Mouse (Mus musculus) testis, adult 2 months (tissue): ENCODE results near the gene Pgam5. TPM values are rescaled to one million over a fixed set of nuclear protein-coding genes. Genes with fewer than 3 reads are reported as not detected.
A peak's percentile ranks its signal among the peaks of the same experiment; 100 is the strongest.

Source experiments
- H3K27ac ChIP-seq: fragments of 200-500 bp; 2 replicates; pipeline ENCODE4 v1.5.1; 2012; ENCODE audit warnings: low read depth, low read length; ENCODE audit not compliant: control insufficient read depth, insufficient read depth
- H3K27me3 ChIP-seq: fragments of 200-500 bp; 2 replicates; pipeline ENCODE4 v1.6.1; 2012; ENCODE audit warnings: mild to moderate bottlenecking, low read length, moderate library complexity; ENCODE audit not compliant: control insufficient read depth, insufficient read depth
- H3K36me3 ChIP-seq: fragments of 200-500 bp; 2 replicates; pipeline ENCODE4 v1.6.1; 2012; ENCODE audit warnings: mild to moderate bottlenecking, low read length; ENCODE audit not compliant: control insufficient read depth, insufficient read depth
- H3K4me1 ChIP-seq: fragments of 200-500 bp; 2 replicates; pipeline ENCODE4 v1.6.1; 2012; ENCODE audit warnings: low read length; ENCODE audit not compliant: control insufficient read depth, insufficient read depth
- H3K4me3 ChIP-seq: fragments of 200-500 bp; 2 replicates; pipeline ENCODE4 v1.5.1; 2012; ENCODE audit warnings: low read depth, mild to moderate bottlenecking, low read length, moderate library complexity, mixed read lengths; ENCODE audit not compliant: control insufficient read depth
- CTCF ChIP-seq: fragments of 200-500 bp; IDR thresholded peaks from 2 replicates; pipeline ENCODE4 v1.5.1; 2012; ENCODE audit warnings: low read depth, mild to moderate bottlenecking, inconsistent platforms, low read length, moderate library complexity; ENCODE audit not compliant: control insufficient read depth, insufficient read depth, insufficient replicate concordance
- POLR2A ChIP-seq: fragments of 200-500 bp; IDR thresholded peaks from 2 replicates; pipeline ENCODE4 v1.6.1; 2012; ENCODE audit warnings: low read depth, mild to moderate bottlenecking, inconsistent platforms, low read length, moderate library complexity; ENCODE audit not compliant: control insufficient read depth
- polyA plus RNA-seq: library from polyadenylated mRNA; depleted of rRNA; stranded (reverse); fragments of >200 nt; gene quantifications from 2 replicates; pipeline ENCODE4 v1.2.3, GENCODE M21; 2012

The Pgam5 gene
- polyA plus RNA-seq, 1 experiment: 17.4 TPM

- H3K27me3 ChIP-seq: no peaks in the 10 kb centered on the region
- no peaks in the 10 kb centered on the region for H3K36me3 ChIP-seq
- no peak for TF ChIP-seq POLR2A
- TF ChIP-seq CTCF: no peak
- peaks cover 2% of the 10 kb centered on the region for H3K4me1 ChIP-seq
- no peak overlapping the region for H3K27ac ChIP-seq
- H3K4me3 ChIP-seq: no peak overlapping the region
Observed at GRCm38 (mm10) chr5:110274147-110274546, 4.4 kb upstream of the Pgam5 start.

GRCm38 (mm10) chr5:110270242-110270641 is 529 bp upstream of the Pgam5 start:
- no peaks in the 10 kb centered on the region for H3K27me3 ChIP-seq
- no peak overlapping the region for H3K4me3 ChIP-seq
- peaks cover 6% of the 10 kb centered on the region for H3K4me1 ChIP-seq
- no peak overlapping the region for H3K27ac ChIP-seq
- TF ChIP-seq CTCF (no peak), POLR2A (no peak)
- H3K36me3 ChIP-seq: peaks cover 1% of the 10 kb centered on the region; the same call in 1 of the 2 replicates

- Histone ChIP-seq H3K27ac (no peak overlapping the region), H3K4me3 (no peak overlapping the region), H3K4me1 (peaks cover 6% of the 10 kb centered on the region), H3K36me3 (peaks cover 1% of the 10 kb centered on the region; the same call in 1 of the 2 replicates), H3K27me3 (no peaks in the 10 kb centered on the region)
- TF ChIP-seq POLR2A (no peak), CTCF (no peak)
Observed at GRCm38 (mm10) chr5:110266941-110267340, 2.8 kb downstream of the Pgam5 start.

- no peaks in the 10 kb centered on the region for H3K27me3 ChIP-seq
- H3K36me3 ChIP-seq: peaks cover 4% of the 10 kb centered on the region
- H3K27ac ChIP-seq: no peak overlapping the region
- no peaks in the 10 kb centered on the region for H3K4me1 ChIP-seq
- TF ChIP-seq POLR2A: no peak
- no peak for TF ChIP-seq CTCF
- H3K4me3 ChIP-seq: no peak overlapping the region
Observed at GRCm38 (mm10) chr5:110244091-110244490, 25.6 kb downstream of the Pgam5 start.

GRCm38 (mm10) chr5:110232346-110232745 is 37.4 kb downstream of the Pgam5 start:
- peak overlapping the region; percentile 56; the same call in 1 of the 2 replicates for H3K4me3 ChIP-seq

GRCm38 (mm10) chr5:110231638-110232037 is 38.1 kb downstream of the Pgam5 start:
- TF ChIP-seq CTCF (no peak), POLR2A (no peak)
- Histone ChIP-seq H3K36me3 (peaks cover 6% of the 10 kb centered on the region), H3K4me3 (peak overlapping the region; percentile 74), H3K4me1 (peaks cover 3% of the 10 kb centered on the region; the same call in 1 of the 2 replicates), H3K27me3 (no peaks in the 10 kb centered on the region), H3K27ac (no peak overlapping the region; the same call in 1 of the 2 replicates)

More at GRCm38 (mm10) chr5:110232346-110232745, 37.4 kb downstream of the Pgam5 start:
- H3K27me3 ChIP-seq: no peaks in the 10 kb centered on the region
- H3K4me1 ChIP-seq: peaks cover 3% of the 10 kb centered on the region; the same call in 1 of the 2 replicates
- H3K27ac ChIP-seq: no peak overlapping the region
- peaks cover 6% of the 10 kb centered on the region for H3K36me3 ChIP-seq
- no peak for TF ChIP-seq POLR2A
- TF ChIP-seq CTCF: no peak

- H3K27me3 ChIP-seq: no peaks in the 10 kb centered on the region
- H3K4me1 ChIP-seq: peaks cover 3% of the 10 kb centered on the region; the same call in 1 of the 2 replicates
- TF ChIP-seq CTCF: no peak
- TF ChIP-seq POLR2A: peak; percentile 88
- H3K27ac ChIP-seq: peak within 1 kb of the TSS; percentile 96
- H3K4me3 ChIP-seq: peak within 1 kb of the TSS; percentile 97
- peaks cover 3% of the 10 kb centered on the region; the same call in 1 of the 2 replicates for H3K36me3 ChIP-seq
Observed at GRCm38 (mm10) chr5:110230780-110231461, 38.8 kb downstream of the Pgam5 start, which contains the start of gene Ankle2. TSS of gene Ankle2 (plus strand) at chr5:110231004.
